Mouse (Mus musculus): Measurements from ENCODE around the gene Ppp4r2.

Ppp4r2 gene

DNA sequence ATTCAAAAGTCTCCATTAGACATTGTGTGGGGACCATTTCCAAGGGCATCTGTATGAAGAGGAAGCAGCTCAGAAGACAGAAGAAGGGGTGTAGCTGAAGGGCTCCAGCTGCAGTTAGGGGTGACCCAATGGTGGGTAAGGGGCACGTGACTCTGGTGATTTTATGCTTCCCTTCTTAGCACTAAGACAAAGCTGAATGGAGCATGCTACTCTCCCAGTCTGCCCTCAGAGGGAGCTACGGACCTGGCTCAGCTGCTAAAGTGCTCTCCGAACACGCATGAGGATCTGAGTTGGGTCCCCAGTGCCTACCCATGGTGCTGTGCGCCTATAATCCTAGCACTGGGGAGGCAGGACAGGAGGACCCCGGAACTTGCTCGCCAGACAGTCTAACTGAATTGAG is 52.0 kb downstream of the Ppp4r2 start:
- DNase-seq: no peak

DNA sequence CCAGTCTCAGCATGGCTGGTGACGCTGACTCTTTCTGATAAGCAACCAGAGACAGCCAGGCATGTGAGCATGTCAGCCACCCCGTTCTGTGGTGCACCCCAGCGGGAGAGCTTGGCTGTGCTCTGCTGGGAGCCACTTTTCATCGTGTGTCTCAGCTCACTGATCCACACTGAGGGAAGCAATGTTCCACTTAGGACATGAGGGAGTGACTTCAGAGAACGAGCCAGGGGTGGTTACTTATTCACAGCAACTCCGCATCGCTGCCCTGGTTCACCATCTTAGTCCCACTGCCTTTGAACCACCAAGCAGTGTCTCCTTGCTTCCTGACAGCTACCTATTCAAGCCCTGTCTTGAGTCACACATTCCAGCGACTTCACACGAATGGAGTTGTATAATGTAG is 53.6 kb downstream of the Ppp4r2 start:
- no peak for DNase-seq

DNA sequence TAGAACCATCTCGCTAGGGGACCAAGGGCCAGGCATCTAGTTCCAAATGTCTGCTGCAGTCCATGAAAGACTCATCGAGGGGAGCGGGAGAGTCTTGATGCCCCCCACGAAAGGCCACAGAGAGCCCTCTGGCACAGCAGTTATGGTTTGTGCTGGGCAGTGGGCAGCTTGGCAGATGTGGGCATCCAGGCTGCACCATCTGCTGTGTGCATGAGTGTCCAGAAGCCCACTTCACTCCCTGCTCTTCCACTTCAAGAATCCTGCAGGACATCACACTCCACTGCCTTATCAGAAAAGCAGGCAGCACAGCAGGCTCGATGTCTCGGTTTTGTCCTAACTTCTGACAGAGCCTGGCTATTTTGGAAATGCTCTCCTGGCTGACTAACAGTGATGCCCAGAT is 55.9 kb downstream of the Ppp4r2 start:
- DNase-seq: no peak

DNA sequence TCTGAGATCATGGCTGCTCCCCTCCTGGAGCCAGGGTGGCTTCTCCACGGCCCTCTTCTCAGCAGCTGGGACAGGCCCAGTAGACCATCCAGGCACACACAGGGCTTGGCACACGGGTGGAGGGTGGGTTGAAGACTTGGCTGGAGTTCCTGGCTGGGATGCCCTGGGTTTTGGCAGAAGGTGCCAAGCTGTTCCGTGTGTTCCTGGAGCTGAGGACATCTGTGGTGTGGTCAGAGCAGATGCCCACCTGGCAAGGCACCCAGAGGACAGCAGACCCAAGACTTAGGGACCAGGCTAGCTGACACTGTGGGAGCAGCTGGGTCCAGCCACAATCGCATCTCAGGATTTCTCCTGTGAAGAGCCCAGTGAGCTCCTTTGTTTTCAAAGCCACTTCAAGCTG is 59.1 kb downstream of the Ppp4r2 start:
- DNase-seq: no peak

DNA sequence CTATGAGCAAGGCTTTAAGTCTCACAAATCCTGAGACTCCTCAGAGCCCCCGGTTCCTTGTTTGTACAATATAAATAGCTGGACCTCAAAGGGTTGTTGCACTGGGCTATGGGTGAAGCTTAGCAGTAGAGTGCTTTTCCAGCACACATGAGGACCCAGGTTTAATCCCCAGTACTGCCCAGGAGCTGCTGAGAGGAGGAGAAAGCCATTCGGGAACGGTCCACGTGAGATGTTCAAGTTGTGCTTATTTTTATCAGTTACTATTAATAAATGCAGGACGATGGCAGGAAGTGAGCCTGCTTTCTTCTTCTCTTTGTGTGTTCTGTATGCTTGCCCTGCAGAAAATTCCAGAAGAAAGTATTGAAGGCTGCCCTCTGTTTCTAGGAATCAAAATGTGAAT is 59.7 kb downstream of the Ppp4r2 start:
- no peak for DNase-seq

DNA sequence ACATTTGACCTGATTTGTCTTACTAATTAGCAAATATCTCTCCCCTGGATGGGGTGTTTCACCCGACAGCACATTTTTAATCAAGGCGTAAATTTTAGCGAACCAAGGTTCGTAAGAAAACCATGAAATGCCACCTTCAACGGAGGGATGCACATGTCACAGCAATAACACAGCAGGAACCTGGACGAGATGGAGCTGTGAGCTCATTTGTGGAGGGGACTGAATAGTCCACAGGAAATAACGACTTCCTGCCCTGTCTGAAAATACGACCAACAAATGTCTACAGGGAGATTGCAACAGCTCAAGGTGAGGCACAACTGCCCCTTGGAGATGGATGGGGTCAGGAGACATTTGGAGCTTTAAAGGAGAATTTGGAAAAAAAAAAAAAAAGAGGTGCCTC is 61.8 kb downstream of the Ppp4r2 start:
- no peak for DNase-seq

DNA sequence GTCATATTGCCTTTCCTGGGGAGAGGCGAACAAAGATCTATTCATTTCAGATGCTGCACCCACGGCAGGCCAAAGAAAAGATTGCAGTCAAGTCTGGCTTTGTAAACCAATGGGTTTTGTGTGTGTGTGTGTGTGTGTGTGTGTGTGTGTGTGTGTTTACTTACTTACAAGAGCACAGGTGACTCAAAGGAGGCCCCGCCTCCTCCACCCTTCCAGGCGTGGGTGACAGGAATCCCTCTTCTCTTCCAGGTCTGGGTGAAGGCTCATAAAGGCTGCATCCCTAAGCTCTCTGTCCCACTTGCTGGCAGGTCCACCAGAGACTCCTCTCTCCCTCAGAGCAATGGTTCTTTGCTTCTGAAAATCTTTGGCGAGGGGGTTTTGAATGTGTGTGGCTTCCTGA is 63.5 kb downstream of the Ppp4r2 start:
- DNase-seq: no peak

DNA sequence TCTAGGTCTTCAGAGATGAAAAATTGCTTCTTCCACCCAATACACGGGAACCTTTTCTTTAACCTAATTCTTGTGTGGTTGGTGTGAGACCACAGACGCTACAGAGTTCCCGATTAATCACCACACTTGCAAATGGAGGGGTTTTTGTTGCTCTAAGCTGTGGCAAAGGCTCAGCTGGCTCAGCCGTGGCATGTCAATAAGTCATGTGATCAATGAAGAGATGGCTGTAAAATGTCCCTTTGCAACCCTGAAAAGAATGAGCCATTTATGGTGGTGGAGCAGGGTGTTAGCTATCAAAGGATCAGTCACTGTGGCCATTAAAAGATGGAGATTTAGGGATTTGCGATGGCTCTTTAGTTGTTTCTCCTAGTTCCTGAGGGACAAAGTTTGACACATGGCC is 71.0 kb downstream of the Ppp4r2 start:
- no peak for DNase-seq

DNA sequence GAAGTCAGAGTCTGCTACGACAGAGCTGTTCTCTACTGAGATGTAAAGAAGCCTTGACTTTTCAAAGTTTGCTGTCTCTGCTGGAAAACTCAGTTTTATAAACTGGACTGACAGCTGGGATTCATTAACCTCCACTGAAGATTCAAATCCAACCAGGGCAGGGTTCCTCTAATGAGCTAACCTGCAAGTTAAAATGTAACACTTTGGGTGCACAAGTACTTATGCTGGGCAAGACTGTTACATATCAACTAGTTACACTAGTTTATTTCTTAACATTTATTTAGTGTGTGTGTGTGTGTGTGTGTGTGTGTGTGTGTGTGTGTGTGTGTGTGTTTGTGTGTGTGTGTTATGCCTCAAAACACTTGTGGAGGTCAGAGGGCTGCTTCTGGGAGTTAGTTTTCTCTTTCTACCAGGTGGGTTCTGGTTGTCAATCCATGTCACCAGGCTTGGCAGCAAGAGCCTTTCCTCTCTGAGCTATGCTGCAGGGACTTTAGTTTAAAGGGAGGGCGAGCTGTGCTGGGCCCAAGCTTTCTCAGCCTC is 76.8 kb downstream of the Ppp4r2 start:
- DNase-seq: no peak
